Mouse (Mus musculus): ENCODE data around the gene Pard3. TPM values are rescaled to one million over a fixed set of nuclear protein-coding genes. Genes with fewer than 3 reads are reported as not detected.

Pard3 gene
- polyA plus RNA-seq, 1 experiment: 35.1 TPM

DNA sequence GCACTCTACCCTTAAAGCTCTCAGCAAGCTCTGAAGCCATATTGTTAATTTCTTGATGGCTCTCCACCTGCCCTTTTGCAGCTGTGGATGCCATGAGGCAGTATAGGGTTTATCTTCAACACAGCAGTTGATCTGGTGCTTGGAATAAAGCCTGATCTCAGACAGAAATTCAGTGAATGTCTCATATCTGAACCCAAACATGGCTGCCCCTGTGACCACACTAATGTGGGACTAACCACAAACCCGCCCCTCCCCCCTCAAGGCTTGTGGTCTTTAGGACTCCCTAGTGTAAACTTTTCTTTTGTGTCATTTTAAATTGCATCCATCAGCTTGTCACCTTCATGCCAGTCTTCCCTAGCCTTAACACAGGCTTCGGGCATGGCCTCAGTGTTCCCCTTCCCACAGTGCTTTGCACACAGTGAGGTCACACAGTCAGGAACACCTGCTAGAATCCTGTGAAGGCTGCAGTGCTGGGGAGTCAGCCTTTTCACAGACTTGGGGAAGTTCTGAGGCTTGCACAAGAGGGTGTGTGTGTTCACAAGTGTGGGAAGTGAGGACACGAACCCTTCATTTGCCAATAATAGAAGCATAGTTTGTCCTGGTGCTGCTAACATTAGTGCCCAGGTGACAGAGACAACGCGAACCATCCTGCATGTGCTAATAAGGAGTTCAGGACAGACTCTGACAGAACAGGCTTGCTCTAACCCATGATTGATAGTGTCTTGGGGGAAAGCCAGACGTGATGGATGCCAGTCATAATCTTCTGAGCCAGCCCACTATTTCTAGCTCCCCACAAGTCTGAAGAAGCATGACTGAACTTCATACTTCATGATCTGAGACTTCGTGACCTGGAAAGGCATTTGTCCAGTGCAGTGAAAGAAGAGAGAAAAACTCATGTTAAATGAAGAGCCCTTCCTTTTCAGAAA lies 451.4 kb downstream of the Pard3 start:
- TF ChIP-seq CTCF (IDR thresholded peaks at IDR 0.05; ENCODE audit: borderline replicate concordance, extremely low read depth, insufficient read depth, insufficient read length): no peak
- TF ChIP-seq POLR2A (IDR thresholded peaks at IDR 0.05; ENCODE audit: borderline replicate concordance, extremely low read depth, insufficient read depth, insufficient read length, poor library complexity, severe bottlenecking): no peak
- DNase-seq (ENCODE audit: low read depth): no peak

- TF ChIP-seq POLR2A (IDR thresholded peaks at IDR 0.05; ENCODE audit: borderline replicate concordance, extremely low read depth, insufficient read depth, insufficient read length, poor library complexity, severe bottlenecking): no peak
- no peak for DNase-seq (ENCODE audit: low read depth)
These were observed 452.4 kb downstream of the Pard3 start for GRCm38 (mm10) chr8:127516043-127516442.

DNA sequence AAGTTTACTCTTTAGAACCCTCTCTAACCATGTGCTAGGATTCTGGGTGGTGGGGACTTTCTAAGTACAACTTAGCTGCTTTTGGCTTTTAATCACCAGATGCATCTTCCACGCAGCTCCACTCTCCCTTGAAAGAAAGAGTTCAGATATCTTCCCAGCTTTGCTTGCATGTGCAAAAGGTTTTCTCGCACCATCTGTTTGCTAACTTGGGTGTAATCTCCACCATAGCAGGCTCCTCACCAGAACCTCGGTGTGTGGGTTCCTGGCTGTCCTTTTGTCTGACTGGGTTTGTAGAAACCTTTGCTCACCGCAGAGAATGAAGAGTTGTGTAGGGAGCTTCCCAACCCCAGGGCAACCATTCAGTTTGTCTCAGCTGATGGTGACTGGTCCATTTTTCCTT lies 462.0 kb downstream of the Pard3 start:
- TF ChIP-seq POLR2A (IDR thresholded peaks at IDR 0.05; ENCODE audit: borderline replicate concordance, extremely low read depth, insufficient read depth, insufficient read length, poor library complexity, severe bottlenecking) (no peak), CTCF (IDR thresholded peaks at IDR 0.05; ENCODE audit: borderline replicate concordance, extremely low read depth, insufficient read depth, insufficient read length) (no peak)
- DNase-seq (ENCODE audit: low read depth): no peak

- DNase-seq (ENCODE audit: low read depth): no peak
- TF ChIP-seq CTCF (IDR thresholded peaks at IDR 0.05; ENCODE audit: borderline replicate concordance, extremely low read depth, insufficient read depth, insufficient read length): no peak
- no peak for TF ChIP-seq POLR2A (IDR thresholded peaks at IDR 0.05; ENCODE audit: borderline replicate concordance, extremely low read depth, insufficient read depth, insufficient read length, poor library complexity, severe bottlenecking)
These were observed 464.6 kb downstream of the Pard3 start for GRCm38 (mm10) chr8:127528315-127528714.

GRCm38 (mm10) chr8:127529746-127530145 lies 466.1 kb downstream of the Pard3 start:
- TF ChIP-seq CTCF (IDR thresholded peaks at IDR 0.05; ENCODE audit: borderline replicate concordance, extremely low read depth, insufficient read depth, insufficient read length) (no peak), POLR2A (IDR thresholded peaks at IDR 0.05; ENCODE audit: borderline replicate concordance, extremely low read depth, insufficient read depth, insufficient read length, poor library complexity, severe bottlenecking) (no peak)
- no peak for DNase-seq (ENCODE audit: low read depth)

- TF ChIP-seq POLR2A (IDR thresholded peaks at IDR 0.05; ENCODE audit: borderline replicate concordance, extremely low read depth, insufficient read depth, insufficient read length, poor library complexity, severe bottlenecking) (no peak), CTCF (IDR thresholded peaks at IDR 0.05; ENCODE audit: borderline replicate concordance, extremely low read depth, insufficient read depth, insufficient read length) (no peak)
- no peak for DNase-seq (ENCODE audit: low read depth)
These were observed 468.2 kb downstream of the Pard3 start for GRCm38 (mm10) chr8:127531866-127532265.

- peak; percentile 88 for DNase-seq (ENCODE audit: low read depth)
- no peak for TF ChIP-seq CTCF (IDR thresholded peaks at IDR 0.05; ENCODE audit: borderline replicate concordance, extremely low read depth, insufficient read depth, insufficient read length)
- TF ChIP-seq POLR2A (IDR thresholded peaks at IDR 0.05; ENCODE audit: borderline replicate concordance, extremely low read depth, insufficient read depth, insufficient read length, poor library complexity, severe bottlenecking): no peak
These were observed 471.1 kb downstream of the Pard3 start for GRCm38 (mm10) chr8:127534789-127535188.

DNA sequence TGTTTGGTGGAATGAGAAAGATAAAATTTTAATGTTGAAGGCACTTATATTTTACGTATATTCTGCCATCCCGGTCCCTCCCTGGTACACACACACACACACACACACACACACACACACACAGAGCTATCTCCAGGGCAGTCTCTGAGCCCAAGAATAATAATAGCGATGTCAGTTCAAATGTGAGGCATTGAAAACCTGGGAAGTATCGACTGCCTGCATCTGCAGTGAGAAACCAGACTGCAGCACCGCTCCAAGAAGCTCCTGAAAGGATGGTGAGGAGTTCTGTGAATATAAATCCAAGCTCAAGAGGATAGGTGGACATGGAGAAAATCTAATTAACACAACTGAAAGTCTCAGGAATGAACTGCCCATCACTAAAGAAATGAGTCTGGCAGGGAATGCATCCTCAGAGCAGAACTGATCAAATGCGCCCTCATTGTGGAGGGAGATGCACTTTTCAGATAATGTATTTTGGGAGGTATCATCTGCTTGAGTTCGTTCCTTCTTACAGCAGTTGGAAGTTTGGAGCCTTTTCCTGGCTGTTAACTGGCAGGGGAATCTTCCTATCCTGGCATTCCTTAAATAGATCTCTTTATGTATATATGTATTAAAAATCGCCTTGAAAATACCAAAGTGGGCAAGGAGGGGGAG lies 471.6 kb downstream of the Pard3 start:
- no peak for TF ChIP-seq POLR2A (IDR thresholded peaks at IDR 0.05; ENCODE audit: borderline replicate concordance, extremely low read depth, insufficient read depth, insufficient read length, poor library complexity, severe bottlenecking)
- no peak for TF ChIP-seq CTCF (IDR thresholded peaks at IDR 0.05; ENCODE audit: borderline replicate concordance, extremely low read depth, insufficient read depth, insufficient read length)
- DNase-seq (ENCODE audit: low read depth): peak; percentile 60

- TF ChIP-seq CTCF (IDR thresholded peaks at IDR 0.05; ENCODE audit: borderline replicate concordance, extremely low read depth, insufficient read depth, insufficient read length) (no peak), POLR2A (IDR thresholded peaks at IDR 0.05; ENCODE audit: borderline replicate concordance, extremely low read depth, insufficient read depth, insufficient read length, poor library complexity, severe bottlenecking) (no peak)
- DNase-seq (ENCODE audit: low read depth): peak; percentile 68
These were observed 472.1 kb downstream of the Pard3 start for GRCm38 (mm10) chr8:127535846-127536220.

- no peak for TF ChIP-seq POLR2A (IDR thresholded peaks at IDR 0.05; ENCODE audit: borderline replicate concordance, extremely low read depth, insufficient read depth, insufficient read length, poor library complexity, severe bottlenecking)
- no peak for TF ChIP-seq CTCF (IDR thresholded peaks at IDR 0.05; ENCODE audit: borderline replicate concordance, extremely low read depth, insufficient read depth, insufficient read length)
These were observed 476.1 kb downstream of the Pard3 start for GRCm38 (mm10) chr8:127539803-127540202.

GRCm38 (mm10) chr8:127540273-127540672 lies 476.6 kb downstream of the Pard3 start:
- DNase-seq (ENCODE audit: low read depth): no peak
- TF ChIP-seq POLR2A (IDR thresholded peaks at IDR 0.05; ENCODE audit: borderline replicate concordance, extremely low read depth, insufficient read depth, insufficient read length, poor library complexity, severe bottlenecking) (no peak), CTCF (IDR thresholded peaks at IDR 0.05; ENCODE audit: borderline replicate concordance, extremely low read depth, insufficient read depth, insufficient read length) (no peak)

More at GRCm38 (mm10) chr8:127539803-127540202, 476.1 kb downstream of the Pard3 start:
- DNase-seq (ENCODE audit: low read depth): no peak
